Mouse (Mus musculus): ENCODE results near the gene Sbk2.

- no peak for TF ChIP-seq CTCF (IDR thresholded peaks at IDR 0.05; ENCODE audit: low read depth)
- no peak for TF ChIP-seq EP300 (IDR thresholded peaks at IDR 0.05; ENCODE audit: low read depth)
Observed at GRCm38 (mm10) chr7:4937392-4937791, 26.8 kb downstream of the Sbk2 start.
